Mouse (Mus musculus) CH12.LX (cell line): ENCODE data around the gene Rabgap1l.

Experiments used
- CHD2 ChIP-seq: IDR thresholded peaks from 2 replicates; pipeline ENCODE4 v1.6.1; 2011; ENCODE audit warnings: low read length, improper control_type of control experiment
- CTCF ChIP-seq, 2 experiments: IDR thresholded peaks in 1 of 2; conservative IDR thresholded peaks in 1 of 2; 2 replicates each; pipeline ENCODE4 v1.5.1; 2011 to 2012; ENCODE audit warnings: low read depth in 2 of 2, low read length in 2 of 2, improper control_type of control experiment in 1 of 2, inconsistent platforms in 1 of 2, mild to moderate bottlenecking in 1 of 2, moderate library complexity in 1 of 2
- E2F4 ChIP-seq: IDR thresholded peaks from 2 replicates; pipeline ENCODE4 v1.6.1; 2011; ENCODE audit warnings: low read depth, low read length, improper control_type of control experiment; ENCODE audit not compliant: insufficient replicate concordance
- EP300 ChIP-seq: IDR thresholded peaks from 2 replicates; pipeline ENCODE4 v1.6.1; 2011; ENCODE audit warnings: low read length, improper control_type of control experiment
- MXI1 ChIP-seq: IDR thresholded peaks from 2 replicates; pipeline ENCODE4 v1.6.1; 2011; ENCODE audit warnings: mild to moderate bottlenecking, low read depth, low read length, improper control_type of control experiment
- NRF1 ChIP-seq: IDR thresholded peaks from 2 replicates; pipeline ENCODE4 v1.6.1; 2014; ENCODE audit warnings: low read depth, mild to moderate bottlenecking, inconsistent platforms, low read length, improper control_type of control experiment, moderate library complexity
- POLR2A ChIP-seq: IDR thresholded peaks from 2 replicates; pipeline ENCODE4 v1.6.1; 2011; ENCODE audit warnings: low read depth, mild to moderate bottlenecking, improper control_type of control experiment, low read length
- RAD21 ChIP-seq: IDR thresholded peaks from 2 replicates; pipeline ENCODE4 v1.6.1; 2011; ENCODE audit warnings: low read depth, mild to moderate bottlenecking, low read length, improper control_type of control experiment, moderate library complexity
- TCF12 ChIP-seq: IDR thresholded peaks from 2 replicates; pipeline ENCODE4 v1.6.1; 2014; ENCODE audit warnings: low read depth, mild to moderate bottlenecking, inconsistent platforms, low read length, improper control_type of control experiment
- USF1 ChIP-seq: IDR thresholded peaks from 2 replicates; pipeline ENCODE4 v1.6.1; 2014; ENCODE audit warnings: low read depth, mild to moderate bottlenecking, inconsistent platforms, low read length, improper control_type of control experiment
- ZC3H11A ChIP-seq: IDR thresholded peaks from 2 replicates; pipeline ENCODE4 v1.6.1; 2012; ENCODE audit warnings: low read depth, mild to moderate bottlenecking, inconsistent platforms, low read length, improper control_type of control experiment

DNA sequence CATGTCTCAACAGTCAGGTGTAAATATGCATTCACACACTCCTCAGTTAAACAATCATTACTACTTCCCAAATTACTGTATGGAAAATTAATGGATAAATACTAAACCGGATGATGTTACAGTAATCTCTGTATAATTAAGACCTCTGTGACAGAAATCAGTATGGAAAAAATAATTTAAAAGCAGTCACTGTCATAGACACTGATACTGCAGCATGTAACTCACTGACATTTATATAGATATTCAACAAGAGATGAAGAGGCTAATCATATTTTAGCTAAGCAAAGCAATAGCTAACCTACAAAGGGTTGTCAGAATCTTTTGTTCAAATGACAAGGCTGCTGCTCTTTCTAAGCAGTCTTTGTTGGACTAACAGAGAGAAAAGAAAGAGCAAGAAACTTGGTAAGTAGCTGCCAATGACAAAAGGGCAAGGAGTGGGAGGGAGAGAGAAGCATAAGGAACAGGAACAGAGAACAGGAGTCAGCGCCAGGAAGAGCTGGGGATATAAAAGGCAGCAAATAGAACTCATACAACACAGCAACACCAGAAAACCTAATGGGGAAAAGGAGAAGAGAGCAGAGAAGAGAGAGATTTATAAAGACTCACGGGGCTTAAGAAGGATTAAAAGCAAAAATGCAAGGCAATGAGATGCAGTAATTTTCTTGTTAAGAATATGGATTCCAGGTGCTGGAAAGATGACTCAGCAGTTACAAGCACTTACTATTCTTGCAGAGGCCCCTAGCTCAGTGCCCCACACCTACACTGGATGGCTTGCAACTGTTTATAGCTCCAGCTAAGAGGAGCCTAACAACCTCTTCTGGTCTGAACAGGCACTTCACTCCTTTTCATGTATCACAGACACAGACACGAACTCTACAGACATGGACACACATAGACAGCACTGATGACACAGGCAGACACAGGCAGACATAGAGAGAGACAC, 244.8 kb downstream of the Rabgap1l start:
- TF ChIP-seq ZC3H11A (no peak), MXI1 (no peak), POLR2A (no peak), CTCF (conservative IDR thresholded peaks at IDR 0.05 in 1 of 2, IDR thresholded peaks at IDR 0.05 in 1 of 2; ENCODE audit: low read depth in 2 of 2, low read length in 2 of 2) (no peak), RAD21 (no peak), E2F4 (no peak), USF1 (no peak), TCF12 (no peak), EP300 (no peak), NRF1 (no peak), CHD2 (no peak)
